Mouse (Mus musculus): ENCODE data around the gene Xpr1. TPM values are rescaled to one million over a fixed set of nuclear protein-coding genes. Genes with fewer than 3 reads are reported as not detected.
A peak's percentile ranks its signal among the peaks of the same experiment; 100 is the strongest.

Xpr1 gene
- 10 to 100 TPM; 29.3 to 32.6 TPM for total RNA-seq (2021)
- long read RNA-seq, experiment 1, partial matches to known transcripts = 0 of 3 reads
- long read RNA-seq, experiment 1, other reads (novel, unspliced or antisense) = 3 of 3 reads
- long read RNA-seq, experiment 2, partial matches to known transcripts = 0 of 3 reads
- long read RNA-seq, experiment 2, other reads (novel, unspliced or antisense) = 3 of 3 reads

DNA sequence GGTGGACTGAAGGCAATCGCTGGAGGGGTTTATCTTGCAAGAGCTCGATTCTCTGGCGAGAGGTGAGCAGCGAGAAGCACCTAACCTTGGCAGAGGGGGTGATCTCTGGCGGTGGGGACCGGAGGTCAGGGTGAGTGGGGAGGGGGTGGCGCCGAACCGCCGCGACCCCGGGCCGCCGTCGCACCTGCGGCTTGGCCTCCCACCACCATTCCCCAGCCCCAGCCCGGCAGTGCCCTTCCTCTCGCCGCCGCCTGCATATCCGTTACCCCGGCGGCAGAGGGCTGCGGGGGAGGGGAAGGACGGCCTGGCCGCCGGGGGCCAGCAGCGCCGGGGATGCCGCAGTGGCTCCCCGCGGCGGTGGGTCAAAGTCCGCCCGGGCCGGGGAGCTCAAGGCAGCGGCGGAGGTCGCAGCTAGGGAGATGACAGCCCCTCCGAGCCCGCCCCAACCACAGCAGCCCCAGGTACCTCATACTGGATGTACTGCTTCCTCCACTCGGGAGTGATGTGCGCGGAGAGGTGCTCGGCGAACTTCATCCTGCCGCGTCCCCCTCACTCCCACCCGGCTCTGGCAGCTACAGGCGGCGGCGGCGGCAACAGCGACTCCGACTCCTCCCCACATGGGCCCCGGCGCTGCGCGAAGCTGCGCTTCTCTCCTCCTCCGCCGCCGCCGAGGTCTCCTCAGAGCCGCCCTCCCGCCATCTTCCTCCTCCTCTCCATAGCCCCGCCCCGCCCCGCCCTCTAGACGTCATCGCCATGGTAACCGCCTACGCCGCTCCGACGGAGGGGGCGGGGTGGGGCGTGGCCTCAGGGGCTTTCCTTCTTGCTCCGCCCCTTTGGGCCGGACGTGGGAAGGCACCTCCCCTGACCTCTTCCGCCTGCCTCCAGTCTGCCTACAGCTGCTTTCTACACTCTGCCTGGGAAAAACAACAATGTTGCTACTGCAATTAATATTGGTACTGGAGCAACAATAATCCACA, at the start of gene Xpr1:
Gene Xpr1 (minus strand): TSS at position 715 of the 977 bp plus-strand sequence.
- DNase-seq = peak; percentile 97

DNA sequence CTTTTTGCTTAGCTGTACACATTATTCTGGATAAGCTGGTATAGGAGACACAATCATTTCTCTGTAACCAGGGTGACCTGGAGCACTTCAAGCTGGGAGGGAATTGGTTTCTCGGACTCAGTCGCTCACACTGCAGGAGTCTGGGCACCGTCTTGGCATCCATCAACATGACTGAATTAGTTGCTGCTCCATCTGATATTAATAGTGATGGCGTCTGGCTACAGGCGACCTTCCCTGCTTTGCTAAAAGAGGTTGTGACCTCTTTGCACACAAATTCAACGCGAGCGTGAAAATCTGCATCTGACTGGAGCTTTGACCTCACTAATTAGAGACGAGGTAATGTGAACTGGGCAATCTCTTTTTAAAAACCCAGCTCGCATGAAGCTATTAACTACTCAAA, 46.2 kb upstream of the Xpr1 start:
- no peak for DNase-seq

DNA sequence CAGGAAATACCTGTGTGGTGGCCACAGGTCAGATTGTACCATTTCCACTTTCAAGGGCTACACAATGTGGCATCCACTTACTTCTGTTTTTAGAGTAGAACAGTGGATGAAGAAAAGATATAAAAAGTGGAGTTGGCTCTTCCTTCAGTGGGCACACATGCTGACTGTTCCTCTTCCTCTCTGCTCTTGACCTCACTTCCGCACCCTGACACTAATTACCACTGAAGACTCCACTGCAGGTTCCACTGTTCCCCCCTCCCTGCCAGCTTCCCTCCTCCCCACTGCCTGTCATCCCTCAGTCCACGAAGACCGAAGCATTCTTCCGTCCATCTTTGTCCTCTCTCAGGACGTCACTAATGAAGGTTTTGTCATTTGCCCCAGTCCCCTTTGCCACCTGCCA, 45.4 kb upstream of the Xpr1 start:
- no peak for DNase-seq

DNA sequence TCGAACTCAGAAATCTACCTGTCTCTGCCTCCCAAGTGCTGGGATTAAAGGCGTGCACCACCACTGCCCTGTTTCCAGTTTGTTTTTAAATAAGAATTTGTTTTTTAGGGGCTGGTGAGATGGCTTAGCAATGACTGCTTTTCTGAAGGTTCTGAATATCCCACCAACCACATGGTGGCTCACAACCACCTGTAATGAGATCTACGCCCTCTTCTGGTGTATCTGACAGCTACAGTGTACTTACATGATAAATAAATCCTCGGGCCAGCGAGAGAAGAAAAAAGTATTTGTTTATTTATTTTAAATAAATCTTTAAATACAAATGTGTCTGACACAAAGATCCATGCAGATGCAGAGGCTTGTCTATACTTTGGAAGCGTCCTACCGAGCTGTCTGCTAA, 40.3 kb upstream of the Xpr1 start:
- no peak for DNase-seq

DNA sequence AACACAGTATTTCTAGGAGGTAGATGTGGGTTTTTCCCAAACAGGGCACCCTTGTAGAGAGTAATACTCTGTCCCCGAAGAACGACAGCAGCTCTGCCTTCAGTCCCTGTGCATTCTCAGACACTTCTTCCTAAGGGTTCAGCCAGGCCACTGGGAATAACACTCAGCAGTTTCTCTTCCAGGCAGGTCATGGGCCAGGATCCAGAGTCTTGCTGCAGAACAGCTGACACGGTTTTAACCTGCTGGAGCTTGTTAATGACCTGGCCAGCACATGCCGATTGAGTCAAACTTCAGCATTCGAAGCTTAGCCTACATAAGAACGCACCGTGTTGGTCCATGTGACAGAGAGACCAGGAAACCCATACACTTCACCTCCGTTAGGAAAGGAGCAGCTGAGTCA, 36.0 kb upstream of the Xpr1 start:
- DNase-seq = peak; percentile 50

DNA sequence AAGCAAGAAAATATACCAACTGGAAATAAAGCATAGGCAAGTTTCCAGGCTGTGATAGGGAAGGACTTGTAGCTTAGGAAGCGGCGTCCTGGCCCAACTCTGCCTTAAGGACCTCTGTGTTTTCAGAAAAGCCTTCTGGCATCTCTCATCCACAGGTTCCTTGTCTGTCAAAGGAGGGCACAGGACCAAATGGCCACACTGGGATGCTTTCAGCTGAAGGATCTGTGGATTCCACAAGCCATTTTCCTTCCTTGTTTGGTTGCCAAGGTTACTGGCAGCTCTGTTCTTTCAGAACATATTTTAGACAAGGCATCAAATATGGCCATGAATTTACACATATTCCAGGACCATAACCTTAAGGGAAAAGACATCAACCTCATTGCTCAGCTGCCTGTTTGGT, 31.7 kb upstream of the Xpr1 start:
- DNase-seq = no peak

DNA sequence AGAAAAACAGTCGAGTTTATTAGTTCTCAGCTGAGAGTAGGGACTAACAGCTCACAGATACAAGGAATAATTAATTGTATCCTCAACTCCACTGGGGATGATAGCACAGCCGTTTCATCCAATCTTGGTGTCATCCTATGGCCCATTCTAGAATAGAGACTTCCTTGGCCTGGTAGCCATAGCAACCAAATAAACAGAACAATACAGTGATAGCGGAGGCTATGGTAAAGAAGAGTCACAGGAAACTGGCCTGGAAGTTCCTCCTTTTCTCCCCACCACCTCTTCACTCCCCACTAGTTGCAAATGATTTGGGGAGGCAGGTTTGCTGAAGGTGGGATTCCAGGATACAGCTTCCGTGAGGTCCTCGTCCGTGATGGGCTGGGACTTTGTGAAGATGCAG, 30.1 kb upstream of the Xpr1 start:
- no peak for DNase-seq

DNA sequence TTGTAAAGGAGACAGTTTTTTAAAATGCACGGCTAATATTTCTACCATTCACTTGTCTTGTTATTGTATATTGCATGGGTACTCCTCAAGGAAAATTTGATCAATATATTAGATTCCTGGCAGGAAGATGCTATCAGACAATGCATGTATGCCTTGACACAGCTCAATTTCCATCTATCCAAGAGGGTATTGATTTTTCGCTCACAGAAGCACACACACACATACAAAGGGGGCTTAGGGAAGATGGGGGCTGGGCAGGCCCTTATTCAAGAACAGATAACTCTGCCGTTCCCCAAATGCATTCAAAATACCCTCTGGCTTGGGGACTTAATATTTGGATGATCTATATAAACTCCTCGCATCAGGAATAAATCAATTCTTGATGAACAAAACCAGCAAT, 25.9 kb upstream of the Xpr1 start:
- DNase-seq = no peak

DNA sequence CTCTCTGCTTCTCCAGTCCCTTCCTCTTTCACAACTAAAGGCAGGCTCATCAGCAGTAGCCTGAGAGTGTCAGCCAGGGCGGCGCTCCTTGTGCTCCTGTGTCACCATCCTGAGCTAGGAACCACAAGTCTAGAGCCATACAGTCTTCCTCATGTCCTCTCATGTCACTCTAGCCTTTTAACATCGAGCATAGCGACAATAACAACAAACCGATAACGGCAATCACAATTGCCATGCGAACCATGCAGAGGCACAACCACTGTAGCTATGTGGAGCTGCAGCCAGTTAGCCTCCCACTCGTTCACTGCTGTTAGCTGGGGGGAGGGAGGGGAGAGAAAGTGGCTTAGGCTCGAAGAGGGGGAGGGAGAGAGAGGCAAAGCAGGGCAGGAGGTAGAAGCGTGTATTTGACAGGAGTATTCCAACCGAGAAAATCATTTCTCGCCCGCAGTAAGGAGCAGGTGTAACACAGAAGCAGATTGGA, 25.3 kb upstream of the Xpr1 start:
- DNase-seq = no peak

DNA sequence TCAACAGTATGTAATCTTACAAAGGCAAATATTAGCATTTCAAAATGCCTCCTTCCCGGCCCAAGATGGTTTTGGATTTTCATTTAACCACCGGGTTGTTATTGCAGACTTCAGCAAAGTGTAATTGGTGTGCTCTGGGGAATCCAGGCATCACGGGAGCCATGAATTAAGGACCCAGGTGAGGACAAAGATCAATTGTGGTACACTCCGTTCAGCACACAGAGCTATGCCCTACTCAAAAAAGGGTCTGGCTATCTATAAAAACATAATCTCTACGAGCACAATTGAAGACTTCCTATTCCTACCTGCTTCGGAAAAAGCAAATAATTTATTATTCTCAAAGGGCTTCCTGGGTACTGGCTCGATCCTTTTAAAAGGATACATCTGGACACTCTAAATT, 22.3 kb upstream of the Xpr1 start:
- DNase-seq = no peak

DNA sequence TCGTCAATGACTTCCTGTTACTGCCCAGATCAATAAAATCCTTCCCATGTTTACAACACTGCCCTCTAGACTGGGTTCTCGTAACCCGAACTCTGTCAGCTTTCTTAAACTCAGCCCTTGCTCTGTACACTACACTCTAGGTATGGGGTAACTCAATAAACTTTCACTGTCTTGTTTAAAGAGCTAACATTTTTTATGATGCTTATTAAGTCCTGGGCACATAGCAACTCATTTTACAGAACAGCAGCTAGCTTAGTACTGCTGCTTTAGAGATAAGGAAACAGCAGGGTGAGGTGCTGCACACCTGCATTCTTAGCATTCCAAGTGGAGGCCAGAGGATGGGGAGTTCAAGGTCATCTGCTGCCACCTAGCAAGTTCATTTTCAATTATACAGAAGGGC, 21.3 kb upstream of the Xpr1 start:
- no peak for DNase-seq

DNA sequence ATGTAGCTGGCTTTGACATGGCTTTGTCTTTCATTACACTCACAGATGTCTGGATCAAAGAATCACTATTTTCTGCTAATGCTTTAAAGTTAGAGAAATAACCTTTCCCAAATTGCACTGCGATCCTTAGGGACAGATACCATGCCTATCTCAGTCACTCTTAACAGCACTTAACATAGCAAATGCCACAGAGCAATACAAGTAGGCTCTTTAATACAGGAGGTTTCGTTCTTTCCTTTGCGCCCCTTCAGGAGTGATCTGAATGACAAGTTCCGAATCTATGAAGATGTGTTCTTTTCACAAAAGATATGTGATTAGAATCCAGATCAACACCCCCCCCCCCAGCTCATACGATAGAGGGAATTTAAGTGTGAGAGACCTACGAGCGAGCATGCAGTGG, 12.1 kb upstream of the Xpr1 start:
- no peak for DNase-seq

DNA sequence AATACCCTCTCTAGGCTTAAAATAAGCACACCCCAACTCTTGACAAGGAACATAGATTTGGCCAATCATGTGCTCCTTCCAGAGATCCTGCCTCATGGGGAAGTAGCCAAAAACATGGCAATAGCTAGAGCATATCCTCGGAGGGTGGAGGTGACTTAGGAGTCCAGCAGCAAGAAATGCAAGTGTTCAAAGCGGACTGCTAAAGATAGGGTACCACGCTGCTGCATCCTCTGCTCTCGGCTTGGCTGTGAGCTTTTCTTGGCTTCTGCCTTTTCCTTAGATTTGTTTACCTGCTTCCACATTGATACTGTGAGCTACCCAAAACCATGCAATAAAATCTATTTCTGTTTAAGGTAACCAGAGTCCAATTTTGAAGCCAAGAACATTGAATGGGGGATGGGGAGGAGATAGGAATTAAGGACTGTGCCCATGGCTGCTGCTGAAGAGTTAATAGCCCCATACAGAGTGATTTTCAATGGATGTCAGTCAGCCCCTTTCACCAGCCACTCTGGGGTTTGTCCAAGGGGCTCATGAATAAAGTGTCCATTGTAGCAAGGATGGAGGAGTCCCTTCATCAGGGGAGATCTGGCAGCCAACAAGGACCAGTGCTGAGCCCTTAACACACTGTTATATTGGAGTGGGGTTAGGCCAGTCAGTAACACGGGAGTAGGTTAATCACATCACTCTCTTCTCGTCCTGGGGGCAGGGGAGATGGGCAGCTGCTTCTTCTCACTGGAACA, 10.1 kb upstream of the Xpr1 start:
- DNase-seq = no peak

DNA sequence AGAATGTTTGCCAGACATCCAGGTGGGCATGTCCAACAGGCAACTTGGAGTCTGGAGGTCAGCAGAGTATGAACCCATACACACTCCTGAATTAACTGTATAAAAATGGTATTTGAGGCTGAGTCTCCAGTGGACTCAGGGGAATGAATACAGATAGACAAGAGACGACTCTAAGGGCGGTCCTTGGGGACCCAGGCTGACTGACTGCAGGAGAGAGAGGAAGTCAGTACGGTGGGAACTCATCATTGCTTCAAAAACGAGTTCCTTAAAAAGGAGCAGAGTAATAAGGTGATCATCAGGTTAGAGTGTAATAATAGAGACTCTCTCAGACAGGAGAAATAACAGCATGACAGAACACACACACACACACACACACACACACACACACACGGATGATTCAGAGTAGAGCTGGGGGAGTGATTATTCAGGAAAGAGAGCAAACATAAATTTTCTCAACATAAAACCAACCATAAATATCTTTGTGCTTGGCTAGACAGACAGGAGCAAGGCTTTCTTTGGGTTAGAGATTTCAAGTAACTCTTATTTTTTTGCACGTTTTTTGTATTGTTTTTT, 8.6 kb upstream of the Xpr1 start:
- DNase-seq = no peak

DNA sequence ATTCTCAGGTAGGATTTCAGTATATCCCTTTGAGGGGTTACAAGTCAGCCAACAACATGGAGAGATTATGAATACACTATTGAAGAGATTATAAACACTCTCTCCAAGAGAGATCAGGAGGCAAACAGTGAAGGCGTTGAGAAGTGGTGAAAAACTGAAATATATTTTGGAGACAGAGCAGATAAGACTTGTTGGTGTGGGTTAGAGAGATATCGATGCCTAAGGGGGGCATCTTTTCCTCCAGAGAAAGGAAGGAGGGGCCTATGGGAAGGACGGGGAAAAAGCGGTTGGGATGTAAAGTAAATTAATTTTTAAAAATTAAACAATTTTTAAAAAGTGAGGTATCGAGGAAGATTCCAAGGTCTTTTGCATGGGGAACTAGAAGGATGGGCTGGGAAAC, 8.1 kb upstream of the Xpr1 start:
- no peak for DNase-seq

DNA sequence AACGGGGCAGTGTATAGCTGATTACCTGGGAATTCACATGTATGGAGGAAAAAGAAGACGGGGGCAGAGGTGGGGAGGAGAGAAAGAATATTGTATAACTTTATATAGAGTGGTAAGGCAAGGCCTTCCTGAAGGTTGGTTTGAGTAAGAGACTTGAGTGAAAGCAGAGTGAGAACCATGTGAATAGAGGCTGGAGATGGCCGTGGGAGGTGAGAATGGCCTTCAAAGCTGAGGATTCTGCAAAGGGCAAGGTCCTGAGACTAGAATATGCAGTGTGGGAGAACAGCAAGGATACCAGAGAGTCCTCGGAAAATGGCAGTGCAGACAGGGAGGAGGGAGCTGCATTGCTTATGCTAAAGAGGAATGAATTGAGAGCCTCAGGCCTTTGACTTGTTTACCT, 6.6 kb upstream of the Xpr1 start:
- DNase-seq = no peak

DNA sequence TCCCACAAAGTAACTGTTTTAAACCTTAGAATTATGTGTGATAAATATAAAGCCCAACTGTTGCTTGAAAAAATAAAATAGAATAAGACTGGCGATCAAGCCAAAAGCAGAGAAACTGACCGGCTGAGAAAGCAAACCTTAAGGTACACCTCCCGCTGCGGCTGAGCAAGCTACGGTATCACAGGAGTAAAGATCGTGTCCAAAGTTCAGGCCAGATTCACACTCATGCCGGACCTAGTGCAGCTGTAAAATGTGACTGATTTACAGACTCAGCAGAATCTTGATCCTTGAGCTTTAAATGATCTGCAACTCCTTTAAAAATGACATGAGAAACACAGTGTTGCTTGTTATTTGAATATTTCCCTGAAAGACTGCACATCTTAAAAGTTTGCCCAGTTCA, 4.8 kb upstream of the Xpr1 start:
- DNase-seq = no peak

DNA sequence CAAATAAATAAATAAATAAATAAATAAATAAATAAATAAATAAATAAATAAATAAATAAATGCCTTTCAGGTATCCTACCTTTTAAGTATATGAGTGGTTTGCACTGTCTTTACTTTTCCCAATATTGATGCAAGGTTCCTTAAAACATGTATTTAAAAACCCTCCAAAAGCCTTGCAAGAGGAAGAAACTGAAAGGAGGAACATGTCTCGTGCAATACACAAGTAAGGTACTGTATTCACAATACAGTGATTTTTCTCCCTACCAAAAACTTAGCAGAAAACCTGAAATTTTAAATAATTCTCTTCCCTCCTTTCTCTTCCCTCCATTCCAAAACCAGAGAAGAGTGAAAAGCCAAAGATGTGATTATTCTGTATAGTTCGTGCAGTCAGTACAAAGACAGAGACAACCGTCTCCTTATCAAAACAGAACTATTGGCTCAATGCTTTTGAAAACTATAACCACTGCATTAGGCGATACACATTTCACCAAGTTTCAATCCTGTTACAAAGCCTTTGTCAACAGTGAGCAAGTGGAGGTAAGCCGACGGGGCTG, 991 bp downstream of the Xpr1 start:
- DNase-seq = no peak

DNA sequence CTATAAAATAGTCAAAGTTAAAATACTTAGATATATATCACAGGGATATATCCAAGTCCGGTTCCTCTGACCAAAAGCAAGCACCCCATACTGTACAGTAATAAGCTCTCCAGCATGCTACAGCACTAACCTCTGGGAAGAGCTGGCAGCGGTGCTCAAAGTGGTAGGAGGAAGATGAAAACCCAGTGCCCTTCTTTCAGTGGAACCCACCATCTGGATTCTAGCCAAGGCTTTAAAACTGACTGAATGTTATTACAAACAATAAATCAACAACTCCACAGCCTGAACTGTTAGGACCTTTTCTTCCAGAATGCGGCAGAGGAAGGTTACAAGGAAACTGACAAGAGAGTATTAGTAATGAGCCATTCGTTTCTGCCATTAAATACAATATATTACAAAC, 1.8 kb downstream of the Xpr1 start:
- DNase-seq = no peak

DNA sequence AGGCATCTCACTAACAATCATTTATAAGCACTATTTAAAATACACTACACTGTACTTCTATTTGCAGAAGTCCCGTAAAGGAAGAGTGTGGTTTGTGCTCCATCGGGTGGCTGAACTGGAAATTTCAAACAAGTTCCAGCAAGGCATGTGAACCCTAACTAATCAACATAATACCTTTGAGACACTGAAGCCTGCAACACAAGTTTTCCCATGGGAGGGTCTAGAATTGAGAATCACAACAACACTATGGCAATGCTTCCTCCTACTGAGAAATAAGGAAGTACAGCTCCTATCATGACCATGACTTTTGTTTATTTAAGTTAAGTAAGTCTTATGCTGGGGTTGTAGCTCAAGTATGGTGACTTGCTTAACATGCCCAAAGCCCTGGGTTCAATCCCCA, 4.5 kb downstream of the Xpr1 start:
- DNase-seq = no peak

DNA sequence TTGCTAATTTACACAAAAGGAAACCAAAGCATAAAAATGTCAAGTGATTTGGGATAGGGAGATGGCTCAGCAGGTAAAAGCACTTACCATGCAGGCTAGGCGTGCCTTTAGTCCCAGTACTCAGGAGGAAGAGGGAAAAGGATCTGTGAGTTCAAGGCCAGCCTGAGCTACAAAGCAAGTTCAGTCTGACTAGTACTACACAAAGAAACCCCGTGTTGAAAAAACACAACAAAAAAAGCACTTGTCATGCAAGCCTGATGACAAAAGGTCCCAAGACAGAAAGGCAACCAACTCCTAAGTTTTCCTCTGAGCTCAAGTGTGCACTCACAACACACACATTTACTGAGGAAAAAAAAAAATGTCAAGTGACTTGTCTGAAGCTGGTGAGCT, 8.6 kb downstream of the Xpr1 start:
- no peak for DNase-seq
